Mouse (Mus musculus) urinary bladder, adult 2 months (tissue): Measurements from ENCODE around the gene Sgcg. TPM values are rescaled to one million over a fixed set of nuclear protein-coding genes. Genes with fewer than 3 reads are reported as not detected.

ENCODE experiments used
- DNase-seq: peaks from one replicate; pipeline ENCODE4 v3.0.0; 2022; ENCODE audit warnings: low spot score
- polyA plus RNA-seq: library from polyadenylated mRNA; depleted of rRNA; stranded (reverse); fragments of >200 nt; gene quantifications from 2 replicates; pipeline ENCODE4 v1.2.3, GENCODE M21; 2012; rRNA removed

The Sgcg gene
- polyA plus RNA-seq, 1 experiment, result 5.2 TPM

GRCm38 (mm10) chr14:61232016-61232568 is 26.2 kb downstream of the Sgcg start:
- no peak for DNase-seq

GRCm38 (mm10) chr14:61230179-61230578 is 28.1 kb downstream of the Sgcg start:
- DNase-seq, result no peak

DNA sequence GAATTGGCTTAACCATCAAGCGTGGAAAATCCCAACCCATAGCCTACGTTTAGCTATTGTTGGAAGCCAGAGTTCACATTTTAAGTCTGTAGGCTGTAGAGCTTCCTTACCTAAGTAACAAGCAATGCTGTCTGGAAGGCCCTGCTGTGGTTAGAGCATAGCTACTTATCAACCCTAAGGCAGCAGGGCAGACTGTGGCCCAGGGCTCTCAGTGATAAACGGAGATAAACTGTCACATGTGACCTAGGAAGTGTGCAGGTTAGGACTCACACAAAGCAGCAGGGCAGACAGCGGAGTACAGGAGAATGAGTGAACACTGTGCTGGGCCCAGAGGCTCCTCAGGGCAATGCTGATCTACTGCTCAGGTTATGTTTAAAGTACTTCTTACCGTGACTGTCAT is 28.5 kb downstream of the Sgcg start:
- no peak for DNase-seq

GRCm38 (mm10) chr14:61226151-61226550 is 32.1 kb downstream of the Sgcg start:
- DNase-seq, result no peak

GRCm38 (mm10) chr14:61224387-61225077 is 33.8 kb downstream of the Sgcg start:
- no peak for DNase-seq

- DNase-seq, result no peak
Measured at GRCm38 (mm10) chr14:61223740-61224139, 34.5 kb downstream of the Sgcg start.

DNA sequence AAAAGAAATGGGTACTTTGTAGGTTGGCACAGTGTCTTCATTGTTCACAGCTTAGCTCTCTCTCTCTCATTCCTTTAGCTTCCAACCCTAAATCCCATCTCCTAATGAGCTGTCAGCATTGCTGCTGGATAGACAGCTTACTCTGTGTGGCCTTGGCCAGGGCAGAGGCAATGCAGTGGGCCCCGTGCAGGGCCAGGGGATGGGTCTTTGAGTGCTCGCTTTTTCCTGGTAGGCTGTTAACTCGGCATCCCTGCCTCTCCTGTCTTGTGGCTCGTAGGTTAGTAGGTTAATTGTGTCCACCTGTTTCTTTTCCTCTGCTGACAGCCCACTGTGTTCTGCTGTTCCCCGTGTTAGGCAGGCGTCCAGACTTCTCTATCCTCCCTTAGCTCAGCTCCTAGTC is 35.8 kb downstream of the Sgcg start:
- DNase-seq, result no peak

DNA sequence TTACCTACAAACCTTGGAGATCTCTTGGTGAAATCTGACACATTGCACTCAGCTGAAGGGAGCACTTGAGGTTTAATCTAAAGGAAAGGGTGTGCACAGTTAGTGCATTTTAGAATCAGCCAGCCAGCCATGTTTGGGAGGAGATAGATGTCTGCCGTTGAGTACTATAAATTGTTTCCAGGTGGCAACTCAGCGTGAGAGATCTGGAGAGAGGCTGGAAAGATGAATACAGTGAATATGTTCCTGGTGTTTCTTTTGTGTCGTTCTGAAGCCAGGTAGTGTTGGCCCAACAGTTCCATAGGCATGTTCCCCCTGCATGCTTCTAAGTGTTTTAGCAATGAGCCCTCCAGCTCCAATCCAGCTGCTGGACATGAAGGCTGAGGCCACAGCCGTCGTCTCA is 37.1 kb downstream of the Sgcg start:
- no peak for DNase-seq

DNA sequence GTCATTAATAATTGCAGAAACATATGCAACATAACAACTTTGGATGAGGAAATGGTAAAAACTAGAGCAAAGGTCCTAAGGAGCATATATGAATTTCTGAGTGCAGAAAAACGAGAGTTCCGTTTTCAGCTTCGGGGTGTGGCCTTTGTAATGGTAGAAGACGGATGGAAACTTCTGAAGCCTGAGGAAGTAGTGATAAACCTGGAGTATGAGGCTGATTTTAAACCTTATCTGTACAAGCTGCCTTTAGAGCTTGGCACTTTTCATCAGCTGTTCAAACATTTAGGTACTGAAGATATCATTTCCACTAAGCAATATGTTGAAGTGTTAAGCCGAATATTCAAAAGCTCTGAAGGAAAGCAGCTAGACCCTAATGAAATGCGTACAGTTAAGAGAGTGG is 46.5 kb downstream of the Sgcg start:
- no peak for DNase-seq

- DNase-seq, result no peak
Measured at GRCm38 (mm10) chr14:61210111-61210510, 48.2 kb downstream of the Sgcg start.

GRCm38 (mm10) chr14:61194416-61194815 is 63.9 kb downstream of the Sgcg start:
- DNase-seq, result no peak

DNA sequence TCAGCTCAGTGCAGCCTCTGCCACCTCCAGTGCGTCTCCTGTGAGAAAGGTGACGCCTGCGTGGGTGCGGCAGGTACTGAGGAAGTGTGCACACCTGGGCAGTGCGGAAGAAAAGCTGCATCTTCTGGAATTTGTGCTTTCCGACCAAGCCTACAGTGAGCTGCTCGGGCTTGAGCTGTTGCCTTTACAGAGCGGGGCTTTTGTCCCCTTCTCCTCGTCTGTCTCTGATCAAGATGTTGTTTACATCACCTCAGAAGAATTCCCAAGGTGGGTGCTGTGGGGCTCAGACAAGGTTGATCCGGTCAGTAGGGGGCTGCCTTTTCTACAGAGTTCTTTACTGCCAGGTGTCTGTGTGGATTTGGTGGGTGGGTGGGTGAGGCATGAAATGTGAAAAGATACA is 66.0 kb downstream of the Sgcg start:
- DNase-seq, result no peak

- DNase-seq, result no peak
Measured at GRCm38 (mm10) chr14:61191904-61192303, 66.4 kb downstream of the Sgcg start.

DNA sequence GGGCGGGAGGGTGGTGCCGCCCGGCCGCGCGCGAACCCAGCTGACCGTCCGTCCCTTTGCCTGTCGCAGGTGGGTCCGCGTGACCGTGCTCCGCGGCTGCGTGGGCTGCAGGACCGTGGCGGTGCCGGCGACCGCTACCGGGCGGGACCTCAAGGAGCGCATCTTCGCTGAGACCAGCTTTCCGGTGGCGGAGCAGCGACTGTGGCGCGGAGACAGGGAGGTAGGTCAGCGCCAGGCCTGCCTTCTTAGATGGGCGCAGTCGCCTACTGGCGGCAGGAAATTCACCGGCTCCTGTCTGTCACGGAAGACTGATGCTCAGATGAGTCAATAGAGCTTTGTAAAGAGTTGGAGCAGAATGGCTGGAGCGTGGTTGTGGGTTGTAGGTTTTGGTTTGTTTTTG is 85.1 kb downstream of the Sgcg start:
- no peak for DNase-seq

- peak; percentile 82 for DNase-seq
Measured at GRCm38 (mm10) chr14:61172548-61173158, 85.6 kb downstream of the Sgcg start.

DNA sequence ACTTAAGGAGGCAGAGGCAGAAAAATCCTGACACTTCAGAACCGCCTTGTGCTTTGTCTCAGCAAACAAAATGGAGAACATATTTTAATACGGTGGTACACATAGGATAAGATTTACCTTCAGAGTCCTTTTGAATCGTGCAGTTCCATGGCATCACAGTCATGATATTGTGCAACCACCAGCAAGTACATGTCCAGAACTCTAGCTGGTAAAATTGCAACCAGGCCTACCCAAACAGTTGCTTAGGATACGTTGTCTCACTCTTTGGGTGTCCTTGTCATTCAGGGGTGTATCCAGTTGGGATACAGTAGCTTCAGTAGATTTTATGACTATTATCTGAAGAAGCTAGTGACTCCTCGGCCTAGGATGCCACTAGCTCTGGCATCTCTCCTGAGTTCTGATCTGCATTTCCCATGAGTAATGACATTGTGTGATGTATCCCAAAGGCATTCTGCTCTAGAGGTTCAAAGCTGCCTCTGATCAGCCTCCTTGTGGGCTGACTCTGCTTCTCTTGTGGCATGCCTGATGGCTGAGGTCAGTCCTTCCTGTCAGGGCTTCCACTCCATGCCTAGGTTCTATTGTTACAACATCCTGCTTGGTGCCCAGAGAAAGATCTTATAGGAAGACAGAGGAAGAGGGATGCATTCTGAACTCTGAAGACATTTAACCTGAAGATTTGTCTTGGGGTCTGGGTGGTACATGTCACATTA is 86.9 kb downstream of the Sgcg start:
- DNase-seq, result no peak

Other genes with a start within 250 kb of the Sgcg start
- gene Tnfrsf19, start 212.0 kb downstream of the Sgcg start, polyA plus RNA-seq, result 36.9 and 45.7 TPM in 2 replicates
- 5.9 and 6.9 TPM in 2 replicates for gene Sacs, start 120.0 kb downstream of the Sgcg start, polyA plus RNA-seq
- 2.6 and 2.7 TPM in 2 replicates for gene Arl11, start 51.3 kb upstream of the Sgcg start, polyA plus RNA-seq
- gene Ebpl, start 101.9 kb upstream of the Sgcg start, polyA plus RNA-seq, result 10.8 and 10.9 TPM in 2 replicates
- 30.4 and 34.3 TPM in 2 replicates for gene Kpna3, start 181.4 kb upstream of the Sgcg start, polyA plus RNA-seq